Comparison of ENCODE assay signal across 22 mouse cellular contexts in genomic region chr11:96372519-96372918, GRCm38 (mm10). TPM values are rescaled to one million over a fixed set of nuclear protein-coding genes. Genes with fewer than 3 reads are reported as not detected.
DNase-seq lines count a peak whose midpoint lies in the region; ATAC-seq lines count a peak whose summit lies in the region.
"Had no signal": no experiment of that assay in that cellular context is flagged by ENCODE, and none has a peak within 500 bp of the region (broad histone marks: within the 10 kb centered on the region; RNA-seq: fewer than 3 reads in every experiment).

No protein-coding gene starts in this region.

- no peaks in the 10 kb centered on the region for H3K9me3 ChIP-seq in kidney, embryonic 15.5 days (replicated peaks)
- no peaks in the 10 kb centered on the region for H3K9me3 ChIP-seq in lung, embryonic 15.5 days
- no peaks in the 10 kb centered on the region for H3K9me3 ChIP-seq in neural tube, embryonic 11.5 days (ENCODE audit: control insufficient read depth, low read length)
- H3K9me3 ChIP-seq: heart, embryonic 12.5 days; hindbrain, embryonic 13.5 days; limb, embryonic 12.5 days; midbrain, embryonic 10.5 days; stomach, embryonic 15.5 days had no signal

- H3K4me3 ChIP-seq in kidney, embryonic 15.5 days (replicated peaks), result no peak overlapping the region
- H3K4me3 ChIP-seq in lung, embryonic 15.5 days, result no peak overlapping the region
- H3K4me3 ChIP-seq in neural tube, embryonic 11.5 days (ENCODE audit: low read depth, low read length), result no peak overlapping the region
- H3K4me3 ChIP-seq: heart, embryonic 12.5 days; hindbrain, embryonic 13.5 days; limb, embryonic 12.5 days; midbrain, embryonic 10.5 days; stomach, embryonic 15.5 days had no signal

- no peak for DNase-seq in kidney, adult 18-20 months
- DNase-seq in lung, postnatal 36 days, result no peak
- DNase-seq in embryo, embryonic 9.5 days (ENCODE audit: extremely low spot score), result peak; percentile 74
- DNase-seq in neural tube, embryonic 11.5 days (ENCODE audit: low spot score), result peak; percentile 38
- no peak for DNase-seq in MN1 (ENCODE audit: low spot score)
- DNase-seq: adrenal gland, adult 2 months; cerebellum, adult 8-10 months; heart, postnatal 14 days; right cerebral cortex, postnatal 25 days had no signal

- H3K27ac ChIP-seq in kidney, embryonic 15.5 days, result peak overlapping the region; percentile 84
- H3K27ac ChIP-seq in lung, embryonic 15.5 days, result no peak overlapping the region; the same call in 1 of the 2 replicates
- no peak overlapping the region for H3K27ac ChIP-seq in neural tube, embryonic 11.5 days (ENCODE audit: low read depth, low read length)
- H3K27ac ChIP-seq: hindbrain, embryonic 13.5 days; limb, embryonic 12.5 days; liver, embryonic 14.5 days; macrophage; midbrain, embryonic 10.5 days; stomach, embryonic 15.5 days had no signal

- WGBS in kidney, embryonic 15.5 days, result 5% methylated on average over 3 of the region's 3 CpGs
- WGBS in lung, embryonic 15.5 days, result 11% methylated on average over 3 of the region's 3 CpGs
- 9% methylated on average over 3 of the region's 3 CpGs for WGBS in neural tube, embryonic 11.5 days

- peaks cover 33% of the 10 kb centered on the region for H3K27me3 ChIP-seq in kidney, embryonic 15.5 days
- H3K27me3 ChIP-seq in lung, embryonic 15.5 days, result peaks cover 5% of the 10 kb centered on the region; the same call in 1 of the 2 replicates
- no peaks in the 10 kb centered on the region for H3K27me3 ChIP-seq in neural tube, embryonic 11.5 days (ENCODE audit: control insufficient read depth, insufficient read depth, low read length)

- no peak overlapping the region for H3K9ac ChIP-seq in kidney, embryonic 15.5 days
- no peak overlapping the region for H3K9ac ChIP-seq in lung, embryonic 15.5 days
- no peak overlapping the region for H3K9ac ChIP-seq in neural tube, embryonic 11.5 days (ENCODE audit: low read length)
- H3K9ac ChIP-seq: heart, embryonic 12.5 days; hindbrain, embryonic 13.5 days; limb, embryonic 12.5 days; liver, embryonic 14.5 days; stomach, embryonic 15.5 days had no signal

- ATAC-seq in kidney, embryonic 15.5 days (replicated peaks; ENCODE audit: low FRiP score), result peak; percentile 88
- ATAC-seq in lung, embryonic 15.5 days (ENCODE audit: borderline replicate concordance, extremely low read depth, low FRiP score, low TSS enrichment), result peak; percentile 81; the same call in 1 of the 2 replicates
- no peak for ATAC-seq in neural tube, embryonic 11.5 days (ENCODE audit: insufficient read depth, low FRiP score, low TSS enrichment)
- ATAC-seq: inflammation-experienced regulatory T-cells, adult 6 months had no signal

- H3K36me3 ChIP-seq in kidney, embryonic 15.5 days, result no peaks in the 10 kb centered on the region
- no peaks in the 10 kb centered on the region for H3K36me3 ChIP-seq in lung, embryonic 15.5 days
- no peaks in the 10 kb centered on the region for H3K36me3 ChIP-seq in neural tube, embryonic 11.5 days (ENCODE audit: control insufficient read depth, insufficient read depth, low read length)
- H3K36me3 ChIP-seq: heart, embryonic 12.5 days; hindbrain, embryonic 13.5 days; limb, embryonic 12.5 days; midbrain, embryonic 10.5 days; stomach, embryonic 15.5 days had no signal

- H3K4me2 ChIP-seq in kidney, embryonic 15.5 days, result peak overlapping the region; percentile 23; the same call in 1 of the 2 replicates
- no peak overlapping the region; the same call in 1 of the 2 replicates for H3K4me2 ChIP-seq in lung, embryonic 15.5 days
- H3K4me2 ChIP-seq in neural tube, embryonic 11.5 days (ENCODE audit: low read depth), result no peak overlapping the region
- H3K4me2 ChIP-seq: heart, embryonic 12.5 days; hindbrain, embryonic 13.5 days; limb, embryonic 12.5 days; stomach, embryonic 15.5 days had no signal

- peaks cover 37% of the 10 kb centered on the region for H3K4me1 ChIP-seq in kidney, embryonic 15.5 days
- peaks cover 14% of the 10 kb centered on the region for H3K4me1 ChIP-seq in lung, embryonic 15.5 days
- peaks cover 9% of the 10 kb centered on the region for H3K4me1 ChIP-seq in neural tube, embryonic 11.5 days (ENCODE audit: control insufficient read depth, insufficient read depth, low read length)
- H3K4me1 ChIP-seq: limb, embryonic 12.5 days had no signal

RNA-seq across cellular contexts. Expression of gene Hoxb1, which starts 7.0 kb away (rescaled TPM):
- polyA plus RNA-seq in kidney, embryonic 15.5 days (2015; fragmentation: Nextera tagmentation; extraction: Ambion mirVana), result 0.27 and 0.35 TPM in 2 replicates
- polyA plus RNA-seq in lung, embryonic 15.5 days (2015; fragmentation: Nextera tagmentation; extraction: Ambion mirVana), result 0.14 TPM in 1 of 2 replicates, not detected in the other
- polyA plus RNA-seq in neural tube, embryonic 11.5 days (2014; fragmentation: Nextera tagmentation; extraction: Ambion mirVana), result 15.7 and 17.2 TPM in 2 replicates
- polyA plus RNA-seq: adrenal gland, adult 2 months; heart, embryonic 12.5 days; inflammation-experienced regulatory T-cells, adult 6 months; large intestine, adult 2 months; limb, embryonic 12.5 days; macrophage; spleen, adult 2 months; stomach, embryonic 15.5 days; thymus, postnatal 0 days had no signal

RNA-seq across cellular contexts. Expression of gene Hoxb2, which starts 22.2 kb away (rescaled TPM):
- polyA plus RNA-seq in kidney, embryonic 15.5 days (2015; fragmentation: Nextera tagmentation; extraction: Ambion mirVana), result 45.7 and 45.9 TPM in 2 replicates
- 36.9 and 39.2 TPM in 2 replicates for polyA plus RNA-seq in lung, embryonic 15.5 days (2015; fragmentation: Nextera tagmentation; extraction: Ambion mirVana)
- 88.2 and 89.0 TPM in 2 replicates for polyA plus RNA-seq in neural tube, embryonic 11.5 days (2014; fragmentation: Nextera tagmentation; extraction: Ambion mirVana)
- polyA plus RNA-seq: inflammation-experienced regulatory T-cells, adult 6 months; macrophage had no signal

RNA-seq across cellular contexts. Expression of gene Hoxb3, which starts 49.4 kb away (rescaled TPM):
- 4.4 and 4.5 TPM in 2 replicates for polyA plus RNA-seq in kidney, embryonic 15.5 days (2015; fragmentation: Nextera tagmentation; extraction: Ambion mirVana)
- 3.0 and 3.8 TPM in 2 replicates for polyA plus RNA-seq in lung, embryonic 15.5 days (2015; fragmentation: Nextera tagmentation; extraction: Ambion mirVana)
- 10.3 and 14.2 TPM in 2 replicates for polyA plus RNA-seq in neural tube, embryonic 11.5 days (2014; fragmentation: Nextera tagmentation; extraction: Ambion mirVana)
- polyA plus RNA-seq: midbrain, embryonic 10.5 days had no signal

RNA-seq across cellular contexts. Expression of gene Hoxb4, which starts 54.5 kb away (rescaled TPM):
- polyA plus RNA-seq in kidney, embryonic 15.5 days (2015; fragmentation: Nextera tagmentation; extraction: Ambion mirVana), result 6.4 and 7.1 TPM in 2 replicates
- polyA plus RNA-seq in lung, embryonic 15.5 days (2015; fragmentation: Nextera tagmentation; extraction: Ambion mirVana), result 4.3 and 4.4 TPM in 2 replicates
- polyA plus RNA-seq in neural tube, embryonic 11.5 days (2014; fragmentation: Nextera tagmentation; extraction: Ambion mirVana), result 3.1 and 3.8 TPM in 2 replicates
- polyA plus RNA-seq: midbrain, embryonic 10.5 days had no signal

Comparison
In these comparisons a context has a peak if more than half of its experiments do, and no peak if none do; other contexts are left out.
1. DNase-seq: peak in embryo, embryonic 9.5 days (single experiment) and neural tube, embryonic 11.5 days (single experiment); none in kidney, adult 18-20 months (single experiment), lung, postnatal 36 days (single experiment) and MN1 (single experiment).
2. RNA of gene Hoxb1, which starts 7.0 kb away (polyA plus RNA-seq): 15.7 to 17.2 TPM in neural tube, embryonic 11.5 days; 0.27 to 0.35 TPM in kidney, embryonic 15.5 days and 0.14 TPM in lung, embryonic 15.5 days; every median in the first group is over 10 times any median in the second.